Mouse (Mus musculus) small intestine, adult 2 months (tissue): ENCODE measurements around the gene Olfr1432. TPM values are rescaled to one million over a fixed set of nuclear protein-coding genes. Genes with fewer than 3 reads are reported as not detected.
"Not testable (repeated sequence)": the region's sequence is repeated elsewhere in the genome, so short reads cannot be mapped to it uniquely, and the experiment has no call there.

Experiments used
- H3K27ac ChIP-seq: fragments of 200-500 bp; 2 replicates; pipeline ENCODE4 v1.5.1; 2012; ENCODE audit warnings: low read depth, low read length, control low read depth, inconsistent platforms; ENCODE audit not compliant: insufficient read depth
- H3K27me3 ChIP-seq: fragments of 200-500 bp; 2 replicates; pipeline ENCODE4 v1.6.1; 2012; ENCODE audit warnings: mild to moderate bottlenecking, moderate library complexity, low read length, inconsistent platforms; ENCODE audit not compliant: control insufficient read depth, insufficient read depth
- H3K36me3 ChIP-seq: fragments of 200-500 bp; 2 replicates; pipeline ENCODE4 v1.6.1; 2012; ENCODE audit warnings: mild to moderate bottlenecking, low read length, control low read depth, inconsistent platforms; ENCODE audit not compliant: control insufficient read depth, insufficient read depth
- H3K4me1 ChIP-seq: fragments of 200-500 bp; 2 replicates; pipeline ENCODE4 v1.6.1; 2012; ENCODE audit warnings: low read length, inconsistent platforms, mixed read lengths; ENCODE audit not compliant: control insufficient read depth, insufficient read depth, insufficient read length
- H3K4me3 ChIP-seq: fragments of 200-500 bp; 2 replicates; pipeline ENCODE4 v1.5.1; 2012; ENCODE audit warnings: low read depth, mild to moderate bottlenecking, control low read depth, inconsistent platforms, low read length, moderate library complexity
- CTCF ChIP-seq: fragments of 200-500 bp; IDR thresholded peaks from 2 replicates; pipeline ENCODE4 v1.5.1; 2012; ENCODE audit warnings: low read depth, mild to moderate bottlenecking, control low read depth, inconsistent platforms, low read length, moderate library complexity, mixed read lengths; ENCODE audit not compliant: insufficient replicate concordance, insufficient read length; ENCODE audit errors: extremely low read depth
- POLR2A ChIP-seq: fragments of 200-500 bp; IDR thresholded peaks from 2 replicates; pipeline ENCODE4 v1.6.1; 2012; ENCODE audit warnings: low read depth, mild to moderate bottlenecking, control low read depth, inconsistent platforms, low read length, moderate library complexity
- WGBS: fragments of 180-500 bp; shearing (Covaris S2); methylation state at CpG from one replicate; pipeline ENCODE4 v1.1.7; 2018; 5-methylcytosine and 5-hydroxymethylcytosine counted together
- polyA plus RNA-seq: library from polyadenylated mRNA; depleted of rRNA; stranded (reverse); fragments of >200 nt; gene quantifications from 2 replicates; pipeline ENCODE4 v1.2.3, GENCODE M21; 2012; rRNA removed

Olfr1432 gene
- polyA plus RNA-seq, result not detected in 2 replicates

DNA sequence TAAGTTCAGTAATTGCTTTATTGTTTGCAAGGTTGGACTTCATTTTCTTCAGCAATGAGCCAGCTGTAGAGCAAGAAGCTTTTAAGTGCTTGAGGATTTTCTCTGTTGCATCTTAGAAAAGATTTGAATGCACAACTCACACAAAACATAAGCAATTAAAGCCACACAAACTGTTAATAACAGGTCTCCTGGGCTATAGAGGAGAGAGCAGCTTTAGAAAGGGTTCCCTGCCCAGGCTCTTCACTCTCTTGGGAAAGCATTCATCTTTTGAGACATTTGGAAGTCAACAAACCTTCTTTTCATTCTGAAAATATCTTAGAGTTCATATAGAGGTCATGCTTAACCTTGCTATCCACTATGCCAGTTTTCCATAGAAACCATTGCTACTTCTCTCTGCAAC is at the start of gene Olfr1432:
Gene Olfr1432 (minus strand): TSS at position 101 of the 400 bp plus-strand sequence.
- not testable (repeated sequence) for H3K4me1 ChIP-seq, H3K27ac ChIP-seq, H3K36me3 ChIP-seq, H3K27me3 ChIP-seq, H3K4me3 ChIP-seq

DNA sequence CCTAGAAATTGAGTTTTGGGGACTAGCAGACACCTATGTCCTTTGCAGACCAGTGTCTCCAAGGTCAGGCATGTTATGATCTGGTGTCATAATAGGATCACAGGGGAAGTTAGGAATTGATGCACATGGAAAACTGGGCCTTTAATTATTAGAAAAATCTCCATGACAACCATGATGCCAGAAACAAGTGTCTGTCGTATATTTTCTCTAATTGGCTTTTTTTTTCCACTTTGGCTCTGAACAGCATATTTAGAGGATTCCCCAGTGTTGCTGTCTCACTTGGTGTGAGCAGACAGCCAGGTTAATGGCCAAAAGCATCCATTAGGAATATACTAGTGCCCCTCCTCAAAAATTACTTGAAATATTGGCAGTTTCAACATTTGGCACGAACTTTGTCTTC is 47.2 kb upstream of the Olfr1432 start, which contains the start of gene Olfr1434:
Gene Olfr1434 (plus strand): TSS at position 301 of the 400 bp plus-strand sequence.
- Histone ChIP-seq H3K4me3 (no peak within 1 kb of the TSS), H3K4me1 (no peaks in the 10 kb centered on the region), H3K27me3 (no peaks in the 10 kb centered on the region), H3K36me3 (no peaks in the 10 kb centered on the region), H3K27ac (no peak within 1 kb of the TSS)
- WGBS, result 58% methylated on average over 2 of the region's 2 CpGs
- TF ChIP-seq POLR2A (no peak), CTCF (no peak)

DNA sequence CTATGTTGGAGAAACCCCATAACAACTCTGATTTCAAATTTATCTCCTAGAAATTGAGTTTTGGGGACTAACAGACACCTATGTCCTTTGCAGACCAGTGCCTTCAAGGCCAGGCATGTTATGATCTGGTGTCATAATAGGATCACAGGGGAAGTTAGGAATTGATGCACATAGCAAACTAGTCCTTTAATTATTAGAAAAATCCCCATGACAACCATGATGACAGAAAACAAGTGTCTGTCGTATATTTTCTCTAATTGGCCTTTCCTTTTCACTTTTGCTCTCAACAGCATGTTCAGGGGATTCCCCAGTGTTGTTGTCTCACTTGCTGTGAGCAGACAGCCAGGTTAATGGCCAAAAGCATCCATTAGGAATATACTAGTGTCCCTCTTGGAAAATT is 28.3 kb upstream of the Olfr1432 start, which contains the start of gene Olfr235:
Gene Olfr235 (plus strand): TSS at position 301 of the 400 bp plus-strand sequence.
- Histone ChIP-seq H3K36me3 (no peaks in the 10 kb centered on the region), H3K27ac (no peak within 1 kb of the TSS), H3K27me3 (no peaks in the 10 kb centered on the region), H3K4me3 (no peak within 1 kb of the TSS), H3K4me1 (no peaks in the 10 kb centered on the region)
- TF ChIP-seq POLR2A (no peak), CTCF (no peak)
- 43% methylated on average over 1 of the region's 1 CpGs for WGBS

DNA sequence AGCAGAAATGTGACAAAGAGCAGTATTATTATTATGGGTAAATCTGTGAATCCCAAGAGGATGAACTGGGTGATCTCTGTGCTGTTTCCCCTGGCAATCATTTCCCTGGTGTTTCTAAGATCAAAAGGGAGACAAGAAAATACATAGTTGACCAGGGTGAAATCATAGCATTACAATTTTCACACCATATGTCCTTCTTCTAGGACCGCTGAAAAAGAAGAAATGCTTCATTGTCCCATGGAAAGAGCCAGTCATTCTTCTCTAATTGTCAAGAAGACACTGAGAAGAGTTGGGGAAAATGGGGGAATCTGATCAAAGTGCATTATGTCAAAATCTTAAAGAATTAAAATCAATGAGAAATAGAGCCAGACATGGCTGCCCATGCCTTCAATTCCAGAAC is 9.2 kb upstream of the Olfr1432 start, which contains the start of gene Olfr262:
Gene Olfr262 (minus strand): TSS at position 101 of the 400 bp plus-strand sequence.
- Histone ChIP-seq H3K27me3 (no peaks in the 10 kb centered on the region), H3K4me1 (no peaks in the 10 kb centered on the region), H3K27ac (no peak within 1 kb of the TSS), H3K36me3 (no peaks in the 10 kb centered on the region), H3K4me3 (no peak within 1 kb of the TSS)
- WGBS, result 89% methylated on average over 1 of the region's 1 CpGs
- TF ChIP-seq CTCF, result no peak
- no peak for TF ChIP-seq POLR2A

DNA sequence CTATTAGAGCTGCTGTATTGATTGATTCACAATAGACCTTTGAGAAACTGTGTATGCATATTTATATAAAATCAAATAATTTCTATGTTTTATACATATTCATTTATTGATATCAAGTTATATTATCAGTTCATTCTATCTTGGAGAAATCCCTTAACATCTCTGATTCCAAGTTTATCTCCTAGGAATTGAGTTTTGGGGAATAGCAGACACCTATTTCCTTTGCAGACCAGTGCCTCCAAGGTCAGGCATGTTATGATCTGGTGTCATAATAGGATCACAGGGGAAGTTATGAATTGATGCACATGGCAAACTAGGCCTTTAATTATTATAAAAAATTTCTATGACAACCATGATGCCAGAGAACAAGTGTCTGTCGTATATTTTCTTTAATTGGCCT is 32.1 kb downstream of the Olfr1432 start, which contains the start of gene Olfr1431:
Gene Olfr1431 (plus strand): TSS at position 301 of the 400 bp plus-strand sequence.
- Histone ChIP-seq H3K36me3 (no peaks in the 10 kb centered on the region), H3K4me1 (no peaks in the 10 kb centered on the region), H3K27ac (no peak within 1 kb of the TSS), H3K27me3 (no peaks in the 10 kb centered on the region), H3K4me3 (no peak within 1 kb of the TSS)
- no peak for TF ChIP-seq POLR2A
- no peak for TF ChIP-seq CTCF
- WGBS, result 69% methylated on average over 1 of the region's 1 CpGs

DNA sequence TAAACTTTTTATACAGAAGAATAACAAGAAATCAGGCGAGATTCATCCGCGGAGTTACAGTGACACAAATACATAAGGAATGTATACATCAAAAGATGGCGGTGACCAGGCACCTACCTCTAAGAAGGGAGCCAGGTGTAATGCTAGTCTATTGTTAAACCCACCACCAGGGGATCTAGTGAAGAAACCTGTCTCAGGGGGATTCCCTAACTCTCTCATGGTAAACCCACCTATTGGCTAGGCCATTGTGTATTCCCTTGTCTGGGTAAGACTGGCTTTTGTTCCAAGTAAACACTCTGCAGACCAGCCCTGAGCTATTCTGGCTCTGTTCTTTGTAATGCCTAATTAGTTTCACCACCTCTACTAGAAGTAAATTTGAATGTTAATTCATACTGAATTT is 33.3 kb downstream of the Olfr1432 start:
- H3K36me3 ChIP-seq, result not testable (repeated sequence)

More for the DNA sequence above, 33.3 kb downstream of the Olfr1432 start:
- WGBS, result 86% methylated on average over 4 of the region's 4 CpGs
- H3K27me3 ChIP-seq, H3K4me1 ChIP-seq, H3K4me3 ChIP-seq, H3K27ac ChIP-seq: not testable (repeated sequence)

Other genes with a start within 250 kb of the Olfr1432 start
- gene Olfr1423, start 191.3 kb downstream of the Olfr1432 start, polyA plus RNA-seq, result not detected in 2 replicates
- gene Olfr1424, start 169.9 kb downstream of the Olfr1432 start, polyA plus RNA-seq, result not detected in 2 replicates
- not detected in 2 replicates for gene Olfr1425, start 154.9 kb downstream of the Olfr1432 start, polyA plus RNA-seq
- not detected in 2 replicates for gene Olfr1426, start 140.6 kb downstream of the Olfr1432 start, polyA plus RNA-seq
- gene Olfr1427, start 129.3 kb downstream of the Olfr1432 start, polyA plus RNA-seq, result not detected in 2 replicates
- not detected in 2 replicates for gene Olfr1428, start 116.7 kb downstream of the Olfr1432 start, polyA plus RNA-seq
- gene Olfr76, start 109.4 kb downstream of the Olfr1432 start, polyA plus RNA-seq, result not detected in 2 replicates
- not detected in 2 replicates for gene Olfr1555-ps1, start 62.5 kb downstream of the Olfr1432 start, polyA plus RNA-seq
- gene Olfr1431, start 32.0 kb downstream of the Olfr1432 start, polyA plus RNA-seq, result not detected in 2 replicates
- gene Olfr262, start 9.1 kb upstream of the Olfr1432 start, polyA plus RNA-seq, result not detected in 2 replicates
- not detected in 2 replicates for gene Olfr235, start 28.4 kb upstream of the Olfr1432 start, polyA plus RNA-seq
- gene Olfr1434, start 47.3 kb upstream of the Olfr1432 start, polyA plus RNA-seq, result not detected in 2 replicates
- gene Olfr1436, start 66.5 kb upstream of the Olfr1432 start, polyA plus RNA-seq, result not detected in 2 replicates
- gene Olfr1437, start 92.5 kb upstream of the Olfr1432 start, polyA plus RNA-seq, result not detected in 2 replicates
- not detected in 2 replicates for gene Olfr1438-ps1, start 103.3 kb upstream of the Olfr1432 start, polyA plus RNA-seq
- not detected in 2 replicates for gene Olfr1440, start 154.7 kb upstream of the Olfr1432 start, polyA plus RNA-seq
- gene Olfr1441, start 184.8 kb upstream of the Olfr1432 start, polyA plus RNA-seq, result not detected in 2 replicates
- gene Pfpl, start 195.3 kb upstream of the Olfr1432 start, polyA plus RNA-seq, result not detected in 2 replicates
- gene Mpeg1, start 228.2 kb upstream of the Olfr1432 start, polyA plus RNA-seq, result 2.7 and 3.5 TPM in 2 replicates